Comparison of ENCODE assay signal across 14 mouse cellular contexts in genomic region chr19:15668624-15669016, GRCm38 (mm10).
DNase-seq lines count a peak whose midpoint lies in the region; ATAC-seq and TF ChIP-seq lines count a peak whose summit lies in the region.
"Had no signal": no experiment of that assay in that cellular context is flagged by ENCODE, and none has a peak within 500 bp of the region (broad histone marks: within the 10 kb centered on the region; RNA-seq: fewer than 3 reads in every experiment).

No protein-coding gene starts in this region.

- H3K4me3 ChIP-seq in cortical plate, adult 2 months (ENCODE audit: insufficient read depth, low read length): no peak overlapping the region
- H3K4me3 ChIP-seq in forebrain, embryonic 15.5 days: no peak overlapping the region
- H3K4me3 ChIP-seq in midbrain, embryonic 11.5 days (ENCODE audit: low read depth, low read length): no peak overlapping the region
- H3K4me3 ChIP-seq: erythroblast, embryonic 14.5 days had no signal

- peaks cover 8% of the 10 kb centered on the region; the same call in 1 of the 2 replicates for H3K27me3 ChIP-seq in forebrain, embryonic 15.5 days
- no peaks in the 10 kb centered on the region for H3K27me3 ChIP-seq in midbrain, embryonic 11.5 days (ENCODE audit: control insufficient read depth, insufficient read depth, low read length)

- H3K27ac ChIP-seq in cortical plate, adult 2 months (ENCODE audit: insufficient read depth, low read length): 0 out of 2 replicates have a peak overlapping the region, but pooled peaks have one; percentile 62
- peak overlapping the region; percentile 72; the same call in 1 of the 2 replicates for H3K27ac ChIP-seq in forebrain, embryonic 15.5 days (replicated peaks)
- H3K27ac ChIP-seq in midbrain, embryonic 11.5 days (ENCODE audit: low read depth, low read length): peak overlapping the region; percentile 32; the same call in 1 of the 2 replicates

- H3K9me3 ChIP-seq in forebrain, embryonic 15.5 days: no peaks in the 10 kb centered on the region
- H3K9me3 ChIP-seq in midbrain, embryonic 11.5 days (ENCODE audit: control insufficient read depth, low read length): no peaks in the 10 kb centered on the region

- H3K4me1 ChIP-seq in cortical plate, adult 2 months (ENCODE audit: control insufficient read depth, insufficient read depth, low read length): no peaks in the 10 kb centered on the region
- peaks cover 24% of the 10 kb centered on the region for H3K4me1 ChIP-seq in forebrain, embryonic 15.5 days
- H3K4me1 ChIP-seq in midbrain, embryonic 11.5 days (ENCODE audit: control insufficient read depth, insufficient read depth, low read length): peaks cover 10% of the 10 kb centered on the region

- no peak for TF ChIP-seq CTCF in cortical plate, adult 2 months (IDR thresholded peaks at IDR 0.05; ENCODE audit: extremely low read depth, insufficient read depth, low read length)

- no peak for TF ChIP-seq POLR2A in cortical plate, adult 2 months (IDR thresholded peaks at IDR 0.05; ENCODE audit: extremely low read depth, insufficient read depth, low read length)

- peak; percentile 51; the same call in 1 of the 2 replicates for ATAC-seq in forebrain, embryonic 15.5 days (replicated peaks)
- ATAC-seq in midbrain, embryonic 11.5 days (ENCODE audit: low FRiP score): peak; percentile 58; the same call in 1 of the 2 replicates

- H3K4me2 ChIP-seq in forebrain, embryonic 15.5 days (replicated peaks): no peak overlapping the region
- H3K4me2 ChIP-seq in midbrain, embryonic 11.5 days: no peak overlapping the region
- H3K4me2 ChIP-seq: liver, embryonic 11.5 days had no signal

- H3K36me3 ChIP-seq in forebrain, embryonic 15.5 days: no peaks in the 10 kb centered on the region
- no peaks in the 10 kb centered on the region for H3K36me3 ChIP-seq in midbrain, embryonic 11.5 days (ENCODE audit: control insufficient read depth, insufficient read depth, low read length)

- no peak overlapping the region for H3K9ac ChIP-seq in forebrain, embryonic 15.5 days (replicated peaks)
- H3K9ac ChIP-seq in midbrain, embryonic 11.5 days (ENCODE audit: low read length): no peak overlapping the region

- peak; percentile 56 for DNase-seq in heart, adult 11 months
- no peak for DNase-seq in heart, adult 18-20 months
- DNase-seq in midbrain, embryonic 11.5 days (ENCODE audit: low spot score, missing footprints): no peak
- no peak for DNase-seq in cerebellum, adult 8-10 months
- DNase-seq in spleen, postnatal 36 days (ENCODE audit: low spot score in 2 of 2): no peak
- no peak for DNase-seq in left cerebral cortex, adult 11 months (ENCODE audit: low spot score)
- DNase-seq: gastrocnemius, postnatal 10 days; lung, postnatal 14 days; right cerebral cortex, adult 18-20 months; thymus, adult 18-20 months had no signal
